Mouse (Mus musculus): ENCODE measurements around the gene 2310011J03Rik.

Gene 2310011J03Rik

GRCm38 (mm10) chr10:80315315-80315714 lies 5.0 kb downstream of the 2310011J03Rik start:
- no peak for DNase-seq (ENCODE audit: low spot score)

DNA sequence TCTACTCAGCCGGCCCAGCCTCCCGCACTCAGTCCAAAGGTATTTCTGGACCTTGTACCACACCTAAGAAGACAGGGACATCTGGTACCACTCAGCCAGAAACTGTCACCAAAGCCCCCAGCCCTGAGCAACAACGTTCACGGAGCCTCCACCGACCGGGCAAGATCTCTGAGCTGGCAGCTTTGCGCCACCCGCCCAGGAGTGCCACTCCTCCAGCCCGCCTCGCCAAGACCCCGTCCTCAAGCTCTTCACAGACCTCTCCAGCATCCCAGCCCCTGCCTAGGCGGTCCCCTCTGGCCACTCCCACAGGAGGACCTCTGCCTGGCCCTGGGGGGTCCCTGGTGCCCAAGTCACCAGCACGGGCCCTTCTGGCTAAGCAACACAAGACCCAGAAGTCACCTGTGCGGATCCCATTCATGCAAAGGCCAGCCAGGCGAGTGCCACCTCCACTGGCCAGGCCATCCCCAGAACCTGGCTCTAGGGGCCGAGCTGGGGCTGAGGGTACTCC lies 5.8 kb downstream of the 2310011J03Rik start:
- no peak for DNase-seq (ENCODE audit: low spot score)

- no peak for DNase-seq (ENCODE audit: low spot score)
These were observed 6.6 kb downstream of the 2310011J03Rik start for GRCm38 (mm10) chr10:80313627-80314201.

GRCm38 (mm10) chr10:80312586-80313504 lies 7.5 kb downstream of the 2310011J03Rik start:
- DNase-seq (ENCODE audit: low spot score) = no peak

DNA sequence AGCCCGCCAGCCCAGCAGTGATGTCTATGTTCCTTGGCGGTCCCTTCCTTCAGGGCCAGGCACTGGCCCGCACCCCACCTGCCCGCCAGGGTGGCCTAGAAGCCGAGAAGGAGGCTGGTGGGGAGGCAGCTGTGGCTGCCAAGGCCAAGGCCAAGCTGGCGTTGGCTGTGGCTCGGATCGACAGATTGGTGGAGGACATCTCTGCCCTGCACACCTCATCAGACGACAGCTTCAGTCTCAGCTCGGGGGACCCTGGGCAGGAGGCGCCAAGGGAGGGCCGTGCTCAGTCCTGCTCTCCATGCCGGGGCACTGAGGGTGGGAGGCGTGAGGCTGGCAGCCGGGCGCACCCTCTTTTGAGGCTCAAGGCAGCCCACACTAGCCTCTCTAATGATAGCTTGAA lies 8.8 kb downstream of the 2310011J03Rik start:
- DNase-seq (ENCODE audit: low spot score) = no peak

DNA sequence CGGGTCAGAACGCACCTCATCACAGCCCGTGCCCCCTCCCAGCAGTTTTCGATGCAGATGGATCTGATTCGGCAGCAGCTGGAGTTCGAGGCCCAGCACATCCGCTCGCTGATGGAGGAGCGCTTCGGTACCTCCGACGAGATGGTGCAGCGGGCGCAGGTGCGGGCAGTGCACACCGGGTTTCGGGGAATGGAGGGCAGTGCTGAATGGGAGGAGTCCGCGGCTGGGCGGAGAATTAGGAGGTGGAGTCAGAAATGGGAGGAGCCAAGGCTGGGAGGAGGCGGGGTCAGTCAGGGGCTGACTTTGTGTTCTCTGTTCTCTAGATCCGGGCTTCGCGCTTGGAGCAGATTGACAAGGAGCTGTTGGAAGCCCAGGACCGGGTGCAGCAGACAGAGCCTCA lies 15.5 kb downstream of the 2310011J03Rik start:
- no peak for DNase-seq (ENCODE audit: low spot score)

DNA sequence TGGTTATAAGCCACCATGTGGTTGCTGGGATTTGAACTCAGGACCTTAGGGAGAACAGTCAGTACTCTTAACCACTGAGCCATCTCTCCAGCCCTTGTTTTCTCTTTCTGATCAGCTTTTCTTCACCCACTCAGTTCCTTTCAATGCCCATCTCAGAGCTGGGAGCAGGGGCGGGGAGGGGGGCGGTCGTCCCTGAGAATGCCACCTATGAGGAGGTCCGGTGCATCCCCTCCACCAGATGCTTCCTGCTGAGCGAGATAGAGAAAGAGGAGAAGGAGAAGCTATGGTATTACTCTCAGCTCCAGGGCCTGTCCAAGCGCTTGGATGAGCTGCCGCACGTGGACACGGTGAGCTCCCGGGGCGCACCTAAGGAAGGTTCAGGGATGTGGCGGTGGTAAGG lies 15.9 kb downstream of the 2310011J03Rik start:
- DNase-seq (ENCODE audit: low spot score) = no peak

GRCm38 (mm10) chr10:80302471-80302881 lies 17.9 kb downstream of the 2310011J03Rik start:
- DNase-seq (ENCODE audit: low spot score) = peak; percentile 75

DNA sequence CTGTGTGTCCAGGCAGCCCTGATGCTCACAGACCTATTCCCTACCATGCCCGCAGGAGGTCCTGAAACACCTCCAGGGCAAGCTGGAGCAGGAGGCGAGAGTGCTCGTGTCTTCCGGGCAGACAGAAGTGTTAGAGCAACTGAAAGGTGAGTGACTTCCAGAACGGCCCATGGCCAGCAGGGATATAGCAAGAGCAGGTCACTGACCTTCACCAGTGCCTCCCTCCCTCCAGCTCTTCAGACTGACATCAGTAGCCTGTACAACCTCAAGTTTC lies 18.3 kb downstream of the 2310011J03Rik start:
- DNase-seq (ENCODE audit: low spot score) = no peak

GRCm38 (mm10) chr10:80301256-80302081 lies 18.9 kb downstream of the 2310011J03Rik start:
- DNase-seq (ENCODE audit: low spot score) = no peak

- DNase-seq (ENCODE audit: low spot score) = peak; percentile 65
These were observed 19.6 kb downstream of the 2310011J03Rik start for GRCm38 (mm10) chr10:80300672-80301181.

GRCm38 (mm10) chr10:80299824-80300223 lies 20.5 kb downstream of the 2310011J03Rik start:
- no peak for DNase-seq (ENCODE audit: low spot score)

DNA sequence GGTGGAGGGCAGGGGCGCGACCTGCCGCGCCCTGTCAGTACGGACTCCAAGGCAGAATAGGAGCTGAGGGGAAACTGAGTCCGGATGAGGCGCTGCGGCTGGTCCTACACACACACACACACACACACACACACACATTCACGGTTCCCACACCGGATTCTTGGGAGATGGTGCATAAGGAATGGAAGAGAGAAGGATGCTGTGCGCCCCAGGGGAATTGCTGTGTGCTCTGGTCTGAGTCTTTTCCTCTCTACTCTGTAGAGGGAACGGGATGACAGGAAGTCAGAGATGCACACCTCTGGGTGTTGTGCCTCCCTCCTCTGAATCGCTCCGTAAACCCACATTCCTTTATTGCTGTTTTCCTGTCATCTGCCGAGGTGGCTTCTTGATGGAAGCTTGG lies 21.0 kb downstream of the 2310011J03Rik start:
- no peak for DNase-seq (ENCODE audit: low spot score)

DNA sequence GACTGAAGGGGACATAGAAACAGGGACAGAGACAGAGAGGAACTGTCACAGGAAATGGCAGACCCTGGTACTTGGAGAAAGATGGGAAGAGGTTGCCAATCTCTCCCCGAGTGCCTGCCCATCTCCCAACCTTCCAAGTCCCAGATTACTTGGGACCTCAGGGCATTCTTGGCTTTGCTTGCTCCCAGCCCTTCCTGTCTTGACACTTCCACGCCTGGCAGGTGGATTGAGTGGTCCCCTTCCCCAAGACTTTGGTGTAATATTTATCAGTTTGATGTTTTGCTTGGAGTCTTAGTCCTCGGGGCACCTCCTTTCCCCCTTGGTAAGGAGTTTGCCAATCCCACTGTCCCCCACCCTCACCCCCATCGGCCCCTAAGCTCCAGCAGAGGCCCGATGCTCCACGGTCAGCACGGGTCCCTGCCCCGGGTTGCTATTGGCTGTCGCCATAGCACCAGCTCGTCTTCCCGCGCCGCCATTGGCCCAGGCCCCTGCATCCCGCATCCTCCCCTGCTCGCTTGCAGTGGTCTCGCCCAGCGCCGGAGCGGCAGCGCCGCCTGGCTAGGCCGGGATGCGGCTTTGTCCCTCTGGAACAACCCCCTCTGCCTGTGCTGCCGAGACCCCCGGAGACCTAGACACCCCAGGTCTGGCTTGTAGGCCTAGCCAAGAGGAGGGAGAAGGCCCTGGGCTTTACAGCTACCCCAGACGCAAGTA lies 21.6 kb downstream of the 2310011J03Rik start:
- DNase-seq (ENCODE audit: low spot score) = peak; percentile 93

DNA sequence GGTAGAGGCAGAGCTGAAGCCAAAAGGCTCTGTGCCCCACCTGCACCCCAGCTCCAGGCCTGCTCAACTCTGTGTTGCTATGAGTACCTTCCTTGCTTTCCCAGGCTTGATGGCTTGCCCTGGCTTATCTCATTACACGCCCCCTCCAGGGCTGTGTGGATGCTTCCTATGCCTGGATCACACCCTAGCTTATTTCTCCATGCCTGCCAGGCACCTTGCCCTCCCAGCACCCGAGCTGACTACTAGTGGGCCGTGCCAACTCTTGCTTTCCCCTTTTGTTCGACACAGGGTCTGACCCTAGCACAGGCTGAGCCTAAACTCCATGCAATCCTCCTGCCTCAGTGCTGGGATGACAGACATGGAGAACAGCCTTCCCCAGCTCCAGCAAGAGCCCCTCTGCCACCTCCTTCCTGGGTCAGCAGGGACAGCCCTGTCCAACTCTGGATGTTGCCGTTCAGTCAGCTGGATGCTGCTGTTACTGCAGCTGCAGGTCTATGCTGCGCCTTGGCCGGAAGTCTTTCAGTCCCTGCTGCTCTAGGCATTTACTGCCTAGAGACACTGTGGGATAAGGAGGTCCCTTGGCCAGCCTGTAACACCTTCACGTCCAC lies 22.7 kb downstream of the 2310011J03Rik start:
- no peak for DNase-seq (ENCODE audit: low spot score)

DNA sequence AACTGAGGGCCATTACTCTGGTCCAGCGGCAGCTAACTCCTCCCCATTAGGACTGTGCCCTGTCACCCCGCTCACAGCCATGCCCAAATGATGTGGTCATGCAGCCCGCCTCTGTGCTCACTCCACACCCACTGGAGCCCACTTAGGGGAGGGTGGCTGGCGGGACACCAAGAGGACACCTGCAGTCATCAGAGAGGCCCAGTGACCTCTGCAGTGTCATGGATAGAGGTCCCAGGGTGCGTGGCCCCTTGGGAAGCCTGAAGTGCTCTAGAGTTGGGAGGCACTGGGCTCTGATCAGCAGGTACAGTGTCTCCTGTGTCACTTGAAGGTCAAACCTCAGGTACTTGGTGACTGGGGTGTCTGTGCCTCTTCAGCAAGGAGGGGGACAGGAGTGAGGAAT lies 23.5 kb downstream of the 2310011J03Rik start:
- no peak for DNase-seq (ENCODE audit: low spot score)

DNA sequence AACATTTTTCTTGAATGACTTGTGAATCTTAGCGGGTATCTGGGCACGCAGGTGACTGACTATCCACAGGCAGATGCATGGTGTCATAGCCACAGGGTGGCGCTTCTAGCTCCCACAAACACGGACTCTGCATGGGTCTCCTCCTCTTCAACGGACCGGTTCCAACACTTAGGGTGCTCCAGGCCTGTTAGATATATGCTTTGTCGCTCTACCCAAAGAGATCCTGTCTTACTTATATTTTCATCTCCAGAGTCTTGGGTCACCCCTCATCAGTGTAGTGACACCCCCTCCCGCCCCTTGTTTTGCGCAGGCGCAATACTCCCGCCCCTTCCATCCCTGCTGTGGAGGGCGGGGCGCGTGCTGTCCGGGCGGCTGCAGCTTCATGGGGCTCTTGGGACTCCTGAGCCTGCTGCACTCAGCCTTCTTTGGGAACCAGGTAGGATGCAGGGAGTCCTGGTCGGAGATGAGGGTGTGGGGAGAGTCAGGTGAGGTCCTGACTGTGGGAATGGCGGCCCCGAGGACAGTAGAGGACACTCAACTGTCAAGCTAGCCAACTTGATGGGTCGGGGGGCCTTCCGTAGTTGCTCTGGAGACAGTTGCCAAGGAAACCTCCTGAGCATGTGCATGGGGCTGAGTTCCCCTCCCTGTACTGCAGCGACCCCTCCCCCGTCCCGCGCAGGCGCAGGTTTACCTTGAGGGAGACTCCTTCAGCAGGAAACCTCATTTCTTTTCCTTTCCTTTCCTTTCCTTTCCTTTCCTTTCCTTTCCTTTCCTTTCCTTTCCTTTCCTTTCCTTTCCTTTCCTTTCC lies 24.5 kb downstream of the 2310011J03Rik start, which contains the start of gene Apc2:
Gene Apc2, plus strand, starts transcription at position 360 of the 808 bp plus-strand sequence.
- DNase-seq (ENCODE audit: low spot score) = peak; percentile 83

- DNase-seq (ENCODE audit: low spot score) = no peak
These were observed 25.5 kb downstream of the 2310011J03Rik start for GRCm38 (mm10) chr10:80294788-80295303.

DNA sequence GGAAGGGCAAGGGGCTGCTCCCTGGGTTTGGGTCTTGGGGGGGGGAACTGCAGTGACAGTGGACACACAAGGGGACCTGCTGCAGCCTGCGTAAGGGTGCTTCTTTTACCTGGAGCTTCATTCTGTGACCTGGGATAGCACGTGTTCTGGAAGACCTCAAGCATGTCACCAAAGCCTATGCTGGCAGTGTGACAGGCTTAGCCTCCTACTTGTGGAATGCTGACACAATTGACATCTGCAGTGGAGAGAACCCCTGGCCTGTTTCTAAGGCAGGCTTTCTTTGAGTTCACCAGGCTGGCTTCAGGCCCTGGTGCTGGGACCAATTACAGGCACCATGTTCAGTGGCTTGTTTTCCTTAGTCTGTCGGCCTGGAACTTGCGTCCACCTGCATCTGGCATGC lies 26.0 kb downstream of the 2310011J03Rik start:
- no peak for DNase-seq (ENCODE audit: low spot score)

DNA sequence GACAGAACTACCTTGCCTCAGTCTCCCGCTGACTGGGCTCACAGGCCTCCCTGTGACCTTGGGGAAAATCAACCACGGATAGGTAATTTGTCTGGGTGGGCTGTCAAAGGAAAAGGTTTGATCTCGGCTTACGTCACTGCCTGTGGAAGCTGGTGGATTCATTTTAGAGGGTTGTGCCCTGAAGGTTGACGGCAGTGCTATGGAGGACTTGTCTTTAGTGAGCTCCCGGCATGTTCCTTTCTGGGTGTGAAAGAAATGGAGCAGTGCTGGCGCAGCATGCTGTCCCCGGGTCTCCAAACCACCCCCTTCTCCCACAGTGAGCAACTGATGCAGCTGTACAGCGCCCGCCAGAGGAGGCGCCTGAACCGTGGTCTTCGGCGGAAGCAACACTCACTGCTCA lies 27.0 kb downstream of the 2310011J03Rik start:
- no peak for DNase-seq (ENCODE audit: low spot score)

All from embryo, embryonic 10 days (tissue).